Mouse (Mus musculus) kidney, adult 11 months (tissue): Measurements from ENCODE around the gene Wdr73.

Source experiments
- DNase-seq: peaks from one replicate; pipeline ENCODE4 v3.0.0; 2022

Gene Wdr73

GRCm38 (mm10) chr7:80894196-80894595, 6.9 kb downstream of the Wdr73 start:
- DNase-seq = no peak

DNA sequence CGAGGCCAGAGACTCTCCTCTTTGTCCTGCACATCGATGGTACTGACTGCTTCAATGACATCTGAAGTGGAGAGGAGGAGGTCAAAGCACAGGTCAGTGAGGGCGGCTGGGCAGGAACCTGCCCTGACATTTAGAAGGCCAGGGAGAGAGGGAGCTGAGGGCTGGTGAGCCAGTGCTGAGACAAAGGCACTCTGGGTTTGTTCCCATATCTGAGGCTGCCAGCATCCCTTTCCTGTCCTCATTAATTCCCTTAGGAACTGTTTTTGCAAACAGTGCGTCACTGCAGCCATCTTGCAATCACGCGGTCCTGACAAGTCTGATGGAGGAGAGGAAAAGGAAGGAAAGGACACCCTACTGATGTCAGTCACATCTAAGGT, 7.3 kb downstream of the Wdr73 start:
- DNase-seq = peak; percentile 29

- DNase-seq = no peak
These were observed 7.8 kb downstream of the Wdr73 start for GRCm38 (mm10) chr7:80893086-80893752.

GRCm38 (mm10) chr7:80889841-80890241, 11.2 kb downstream of the Wdr73 start:
- DNase-seq = no peak

- peak; percentile 45 for DNase-seq
These were observed 12.0 kb downstream of the Wdr73 start for GRCm38 (mm10) chr7:80889021-80889511.

GRCm38 (mm10) chr7:80888595-80888994, 12.5 kb downstream of the Wdr73 start:
- DNase-seq = no peak

- DNase-seq = no peak
These were observed 15.4 kb downstream of the Wdr73 start for GRCm38 (mm10) chr7:80885666-80886065.

GRCm38 (mm10) chr7:80882830-80883505, 18.1 kb downstream of the Wdr73 start:
- peak; percentile 79 for DNase-seq

GRCm38 (mm10) chr7:80875727-80876126, 25.3 kb downstream of the Wdr73 start:
- DNase-seq = no peak

DNA sequence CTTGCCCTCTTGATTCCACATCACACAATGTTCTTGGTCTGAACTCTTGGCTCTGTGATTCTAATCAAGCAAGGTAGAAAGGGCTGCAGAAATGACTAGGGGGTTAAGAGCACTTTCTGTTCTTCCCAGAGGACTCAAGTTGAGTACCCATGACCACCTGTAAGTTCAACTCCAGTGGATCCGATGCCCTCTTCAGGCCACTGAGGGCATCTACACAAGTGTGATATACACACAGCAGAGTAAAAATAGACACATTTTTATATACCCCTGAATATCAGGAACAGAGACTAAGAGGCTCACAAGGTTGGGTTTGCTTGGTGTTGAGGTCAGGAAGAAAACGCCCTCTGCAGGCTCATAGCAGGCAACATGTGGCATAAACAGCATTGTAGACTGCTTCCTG, 27.4 kb downstream of the Wdr73 start:
- DNase-seq = no peak

DNA sequence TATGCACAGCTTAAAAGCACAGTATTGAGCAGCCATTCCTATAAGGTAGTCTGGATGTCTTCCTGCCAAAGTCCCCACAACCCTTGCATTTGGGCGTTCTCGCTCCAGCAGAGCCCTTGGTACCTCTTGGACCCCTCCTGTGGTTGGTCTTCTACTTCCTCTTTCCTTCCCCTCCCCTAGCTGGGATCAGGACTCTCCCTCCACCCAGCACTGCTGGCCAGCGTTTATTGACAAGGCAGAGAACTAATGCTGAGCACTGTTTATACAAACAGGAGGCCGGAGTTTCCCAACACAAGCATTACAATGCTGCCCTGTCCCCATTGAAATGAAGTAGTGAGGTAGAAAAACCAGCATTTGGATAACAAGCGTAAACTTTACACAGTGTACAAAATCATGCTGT, 28.0 kb downstream of the Wdr73 start:
- DNase-seq = no peak

DNA sequence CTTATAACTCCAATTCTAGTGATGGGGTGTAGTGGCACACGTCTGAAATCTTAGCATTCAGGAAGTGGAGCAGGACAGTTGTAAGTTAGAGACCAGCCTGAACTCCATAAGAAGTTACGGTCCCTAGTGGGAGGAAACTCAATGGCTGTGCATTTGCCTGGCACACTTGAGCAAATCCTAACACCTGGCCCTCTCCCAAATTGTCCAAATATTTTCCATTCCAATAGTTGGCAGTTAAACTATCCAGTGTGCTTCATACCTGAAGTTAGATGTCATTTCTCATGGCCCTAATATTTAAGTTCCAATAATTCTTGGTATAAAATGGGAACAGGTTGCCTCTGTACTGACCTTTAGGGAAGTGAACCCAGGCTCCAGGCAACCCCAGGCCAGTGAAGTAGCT, 32.4 kb downstream of the Wdr73 start:
- no peak for DNase-seq

GRCm38 (mm10) chr7:80866514-80867147, 34.4 kb downstream of the Wdr73 start:
- DNase-seq = peak; percentile 68

DNA sequence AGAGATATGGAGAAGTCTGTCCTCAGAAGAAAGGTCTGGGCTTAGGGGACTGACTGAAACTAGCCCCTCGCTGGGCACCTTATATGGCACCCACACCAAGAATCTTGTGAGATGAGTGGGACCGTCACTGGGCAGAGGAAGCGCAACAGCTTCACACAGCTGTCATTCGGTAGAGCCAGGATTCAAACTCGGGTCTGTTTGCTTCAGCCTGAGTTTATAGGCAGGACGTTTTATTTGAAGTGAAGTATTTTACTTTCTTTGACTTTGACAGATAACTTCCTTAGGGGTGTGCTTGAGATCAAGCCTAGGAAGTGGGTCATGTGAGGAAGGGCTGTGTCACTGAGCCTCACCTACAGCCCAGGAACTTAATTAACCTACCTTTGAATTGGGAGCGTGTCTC, 35.5 kb downstream of the Wdr73 start:
- DNase-seq = no peak

- DNase-seq = no peak
These were observed 36.2 kb downstream of the Wdr73 start for GRCm38 (mm10) chr7:80864831-80865230.

- no peak for DNase-seq
These were observed 36.9 kb downstream of the Wdr73 start for GRCm38 (mm10) chr7:80864151-80864550.

DNA sequence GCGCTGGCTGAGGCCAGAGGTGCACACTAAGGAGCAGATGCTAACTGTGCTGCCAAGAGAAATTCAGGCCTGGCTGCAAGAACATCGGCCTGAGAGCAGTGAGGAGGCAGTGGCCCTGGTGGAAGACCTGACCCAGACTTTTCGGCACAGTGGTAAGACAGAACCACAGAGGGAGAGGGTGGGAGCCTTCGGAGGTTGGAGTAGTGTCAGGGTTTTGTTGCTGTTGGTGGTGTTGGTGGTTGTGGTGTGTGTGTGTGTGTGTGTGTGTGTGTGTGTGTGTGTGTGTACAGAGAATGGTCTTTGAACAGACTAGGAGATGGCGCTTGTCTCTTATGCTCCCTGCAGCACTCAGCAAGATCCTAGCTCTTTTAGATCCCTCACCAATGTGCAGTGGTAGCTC, 37.5 kb downstream of the Wdr73 start:
- no peak for DNase-seq

DNA sequence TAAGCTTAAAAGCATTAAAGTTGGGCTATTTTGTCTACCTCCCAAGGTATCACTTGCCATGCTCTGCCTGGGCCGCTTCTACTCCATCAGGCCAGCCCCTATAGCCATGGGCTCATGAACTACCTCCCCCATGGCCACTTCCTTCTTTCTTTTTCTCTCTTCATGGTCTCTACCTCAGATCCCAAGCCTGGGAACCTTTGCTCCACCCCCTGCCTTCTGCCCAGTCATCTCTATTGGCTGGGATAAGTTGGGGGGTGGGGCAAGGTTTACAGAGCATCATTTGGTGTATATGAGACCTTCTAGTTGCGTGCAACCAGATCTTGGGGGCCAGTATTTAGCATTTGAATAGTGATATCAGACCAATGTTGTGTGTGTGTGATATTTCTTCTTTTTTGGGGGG, 38.6 kb downstream of the Wdr73 start:
- DNase-seq = no peak

- peak; percentile 95 for DNase-seq
These were observed 40.3 kb downstream of the Wdr73 start, which contains the start of gene Zscan2 for GRCm38 (mm10) chr7:80860729-80861274. Gene Zscan2 (plus strand): TSS chr7:80860920.

DNA sequence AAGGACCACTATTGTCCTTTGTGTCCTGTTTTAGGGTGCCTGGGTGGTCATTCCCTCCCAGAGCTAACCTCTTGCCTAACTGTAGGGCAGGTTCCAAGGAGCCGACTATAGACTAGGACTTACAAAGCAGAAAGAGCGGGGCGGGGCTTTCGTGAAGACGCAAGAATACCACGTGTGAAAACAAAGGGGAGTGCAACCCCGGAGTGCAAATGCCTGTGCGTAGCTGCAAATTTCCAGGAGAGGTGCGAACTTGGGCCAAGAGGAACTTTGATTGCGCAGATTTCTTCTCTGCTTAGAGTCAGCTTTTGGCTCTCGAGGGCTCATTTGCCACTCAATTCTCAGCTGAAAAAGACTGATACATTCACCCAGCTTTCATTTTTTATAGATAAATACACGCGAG, 40.8 kb downstream of the Wdr73 start:
- DNase-seq = peak; percentile 74

- peak; percentile 80 for DNase-seq
These were observed 43.9 kb downstream of the Wdr73 start for GRCm38 (mm10) chr7:80857181-80857580.

DNA sequence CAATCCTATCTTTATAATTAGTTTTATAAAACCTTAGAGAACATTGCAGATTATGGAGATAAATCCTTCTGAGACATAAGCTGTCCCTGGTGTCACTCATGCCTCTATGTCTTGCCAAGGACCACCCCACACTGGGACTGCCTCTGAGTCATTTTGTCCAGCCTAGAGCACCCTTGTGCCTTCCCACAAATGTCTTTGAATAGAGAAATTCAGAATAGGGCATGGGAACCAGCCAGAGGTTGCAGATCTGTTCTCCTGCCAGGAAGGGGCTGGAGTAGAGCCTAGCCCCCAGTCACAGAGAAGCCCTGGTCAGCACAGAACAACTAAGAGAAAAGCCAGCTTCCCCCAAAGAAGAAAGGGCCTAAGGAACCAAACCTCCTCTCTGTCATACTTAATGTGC, 45.8 kb downstream of the Wdr73 start:
- DNase-seq = no peak

GRCm38 (mm10) chr7:80853218-80853617, 47.9 kb downstream of the Wdr73 start:
- no peak for DNase-seq

GRCm38 (mm10) chr7:80850520-80850919, 50.5 kb downstream of the Wdr73 start:
- no peak for DNase-seq
